Mouse (Mus musculus) spleen, postnatal 10 days (tissue): ENCODE results near the gene Ubl7.
"Not testable (repeated sequence)": the region's sequence is repeated elsewhere in the genome, so short reads cannot be mapped to it uniquely, and the experiment has no call there.

Source experiments
- DNase-seq, 2 experiments: peaks; one replicate each; pipeline ENCODE4 v3.0.0; 2021 to 2022; ENCODE audit warnings: low spot score in 2 of 2

The Ubl7 gene

DNA sequence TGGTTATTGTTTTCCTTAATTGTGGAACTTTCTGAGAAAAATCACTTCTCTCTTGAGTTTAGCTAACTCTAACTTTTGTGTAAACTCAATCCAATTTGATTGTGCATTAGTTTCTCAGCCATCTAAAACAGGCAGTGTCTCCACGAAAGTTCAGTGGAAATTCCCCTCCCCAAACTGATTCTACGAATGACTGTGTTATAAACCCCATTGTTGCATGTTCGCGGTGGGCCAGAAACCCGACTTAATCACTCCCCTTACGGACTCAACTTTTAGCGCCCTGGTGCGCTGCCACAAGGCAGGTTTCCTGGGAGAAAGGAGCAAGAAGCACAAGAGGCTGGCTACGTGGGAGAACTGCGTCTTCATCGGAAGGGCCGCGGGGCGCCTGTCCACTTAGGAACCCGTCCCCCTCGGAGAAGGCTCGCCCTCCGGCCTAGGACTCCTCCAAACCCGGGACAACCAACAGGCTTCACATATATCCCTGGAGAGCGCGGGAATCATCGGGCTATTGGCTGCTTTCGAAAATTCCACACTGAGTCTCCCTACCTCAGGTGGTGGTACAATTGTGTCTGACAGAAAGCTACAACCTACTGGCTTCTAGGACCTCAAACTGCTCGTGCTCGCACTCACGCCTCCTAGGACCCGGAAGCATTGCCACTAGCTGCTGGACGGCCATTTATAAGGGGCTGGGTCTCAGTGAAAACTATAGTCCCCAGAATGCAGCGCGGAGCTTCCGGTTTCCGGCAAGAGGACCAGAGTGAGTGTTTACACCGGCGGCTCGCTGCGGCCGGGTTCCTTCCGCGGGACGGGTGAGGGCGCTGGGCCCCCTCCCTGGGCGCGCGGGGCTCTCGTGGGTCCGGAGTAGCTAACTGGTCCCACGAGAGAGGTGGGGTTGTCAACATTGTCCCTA is at the start of gene Ubl7:
TSS of gene Ubl7 (plus strand) at position 726 of the 907 bp plus-strand sequence.
- DNase-seq = peak; percentile 79 to 92

GRCm38 (mm10) chr9:57861951-57862471 is 48.8 kb upstream of the Ubl7 start:
- DNase-seq = peak; percentile 18 to 59

- DNase-seq = no peak
Observed at GRCm38 (mm10) chr9:57864336-57864735, 46.4 kb upstream of the Ubl7 start.

DNA sequence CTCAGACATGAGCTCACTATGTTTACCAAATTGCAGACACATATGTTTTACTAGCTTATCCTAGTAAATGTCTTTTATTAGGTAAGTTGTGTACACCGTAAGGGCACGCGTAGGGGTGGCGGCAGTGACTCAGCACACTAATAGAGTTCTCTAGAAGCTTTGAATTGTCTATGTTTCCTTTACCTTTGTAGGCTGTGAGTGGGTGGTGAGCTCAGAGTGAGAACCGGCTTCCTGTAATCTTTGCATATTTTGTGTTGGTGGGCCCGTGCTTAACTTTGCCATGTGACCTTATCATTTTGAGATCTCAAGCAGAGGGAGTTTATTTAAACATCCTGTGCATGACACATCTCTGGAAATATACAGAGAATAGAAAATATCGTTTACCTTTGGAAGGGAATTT is 44.2 kb upstream of the Ubl7 start:
- DNase-seq = no peak

- no peak for DNase-seq
Observed at GRCm38 (mm10) chr9:57867236-57867635, 43.5 kb upstream of the Ubl7 start.

GRCm38 (mm10) chr9:57867880-57868279 is 42.9 kb upstream of the Ubl7 start:
- DNase-seq = no peak

- DNase-seq = no peak
Observed at GRCm38 (mm10) chr9:57868767-57869166, 42.0 kb upstream of the Ubl7 start.

- no peak for DNase-seq
Observed at GRCm38 (mm10) chr9:57870273-57870816, 40.4 kb upstream of the Ubl7 start.

DNA sequence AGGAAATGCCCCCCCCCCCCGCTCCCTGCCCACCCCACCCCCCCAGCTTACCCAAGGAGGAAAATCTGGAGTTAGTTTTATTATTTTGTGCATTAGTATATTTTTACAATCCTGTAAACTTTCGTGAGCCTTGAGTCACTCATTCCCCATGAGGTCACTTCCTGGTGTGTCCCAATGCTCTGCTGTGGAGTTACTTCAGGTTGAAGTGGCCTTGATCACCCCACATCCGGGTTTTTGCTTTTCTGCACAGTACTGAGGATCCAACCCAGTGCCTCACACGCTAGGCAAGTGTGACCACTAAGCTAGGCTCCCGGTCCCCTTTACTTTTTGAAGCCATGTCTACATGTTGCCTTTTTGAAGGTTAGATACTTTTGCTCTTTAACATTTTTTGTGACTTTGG is 36.6 kb upstream of the Ubl7 start:
- DNase-seq = no peak

GRCm38 (mm10) chr9:57874994-57875393 is 35.8 kb upstream of the Ubl7 start:
- no peak for DNase-seq

DNA sequence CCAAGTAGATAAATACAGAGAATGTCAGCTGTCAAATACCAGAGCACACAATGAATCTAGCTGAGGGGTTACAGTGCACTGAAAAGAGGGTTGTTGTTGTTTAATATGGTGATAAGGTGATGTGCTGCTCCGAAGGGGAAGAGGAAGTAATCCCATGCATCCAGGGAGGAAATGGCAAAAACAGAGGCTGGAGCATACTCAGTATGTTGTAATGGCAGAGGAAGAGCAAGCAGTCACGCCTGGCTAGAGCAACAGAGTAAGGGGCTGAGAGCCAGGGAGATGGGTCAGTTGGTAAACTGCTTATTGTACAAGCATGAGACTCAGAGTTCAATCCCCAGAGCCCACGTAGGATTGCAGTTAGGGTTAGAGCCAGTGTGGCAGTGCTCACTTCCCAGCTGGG is 31.6 kb upstream of the Ubl7 start:
- no peak for DNase-seq

GRCm38 (mm10) chr9:57880278-57880677 is 30.5 kb upstream of the Ubl7 start:
- no peak for DNase-seq

DNA sequence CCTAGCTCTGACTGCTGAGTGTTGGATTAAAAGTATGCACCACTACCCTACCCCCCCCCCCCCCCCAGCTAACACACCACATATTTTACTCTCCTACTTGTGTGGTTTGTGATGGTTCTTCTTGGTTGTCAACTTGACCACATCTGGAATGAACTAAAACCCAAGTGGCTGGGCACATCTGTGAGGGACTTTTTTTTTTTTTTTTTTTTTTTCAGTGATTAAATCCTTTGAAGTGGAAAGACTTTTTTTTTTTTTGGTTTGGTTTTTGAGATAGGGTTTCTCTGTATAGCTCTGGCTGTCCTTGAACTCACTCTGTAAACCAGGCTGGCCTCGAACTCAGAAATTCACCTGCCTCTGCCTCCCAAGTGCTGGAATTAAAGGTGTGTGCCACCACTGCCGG is 29.0 kb upstream of the Ubl7 start:
- DNase-seq = not testable (repeated sequence)

- no peak for DNase-seq
Observed at GRCm38 (mm10) chr9:57883413-57883812, 27.4 kb upstream of the Ubl7 start.

DNA sequence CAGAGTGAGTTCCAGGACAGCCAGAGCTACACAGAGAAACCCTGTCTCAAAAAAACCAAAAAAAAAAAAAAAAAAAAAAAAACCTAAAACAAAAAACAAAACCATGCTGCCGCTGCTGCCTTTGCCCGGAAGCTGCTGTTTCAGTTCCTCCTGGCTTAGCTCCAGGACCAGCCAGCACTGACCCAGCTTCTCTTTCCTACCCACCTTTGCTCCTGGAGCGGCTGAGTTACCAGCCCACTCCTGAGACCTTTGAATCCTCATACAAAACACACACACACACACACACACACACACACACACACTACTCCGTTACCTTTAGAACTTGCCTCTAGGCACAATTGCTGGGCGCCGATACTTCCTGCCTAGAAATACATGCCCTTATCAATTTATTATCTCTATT is 22.7 kb upstream of the Ubl7 start:
- peak in 1 of 2 experiments; percentile 38 for DNase-seq

DNA sequence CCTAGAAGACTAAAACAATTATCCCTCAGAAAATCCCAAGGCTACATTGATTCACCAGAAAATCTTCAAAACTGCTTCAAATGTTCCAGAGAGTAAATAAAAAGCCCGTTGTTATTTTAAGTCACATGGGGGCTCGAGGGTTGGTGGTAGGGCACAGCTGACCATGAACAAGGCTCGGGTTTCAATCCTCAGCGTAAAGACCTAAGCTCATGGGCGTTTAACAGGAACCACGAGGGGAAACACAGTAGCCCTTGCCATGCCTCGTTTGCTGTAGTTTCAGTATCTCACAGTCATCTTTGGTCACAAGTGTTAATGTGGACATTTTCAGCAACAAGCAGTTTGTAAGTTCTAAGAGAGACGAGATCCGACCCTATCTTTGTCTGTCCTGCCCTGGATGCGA is 10.3 kb upstream of the Ubl7 start:
- no peak for DNase-seq

GRCm38 (mm10) chr9:57901197-57901596 is 9.6 kb upstream of the Ubl7 start:
- no peak for DNase-seq

GRCm38 (mm10) chr9:57901601-57902000 is 9.2 kb upstream of the Ubl7 start:
- DNase-seq = no peak

DNA sequence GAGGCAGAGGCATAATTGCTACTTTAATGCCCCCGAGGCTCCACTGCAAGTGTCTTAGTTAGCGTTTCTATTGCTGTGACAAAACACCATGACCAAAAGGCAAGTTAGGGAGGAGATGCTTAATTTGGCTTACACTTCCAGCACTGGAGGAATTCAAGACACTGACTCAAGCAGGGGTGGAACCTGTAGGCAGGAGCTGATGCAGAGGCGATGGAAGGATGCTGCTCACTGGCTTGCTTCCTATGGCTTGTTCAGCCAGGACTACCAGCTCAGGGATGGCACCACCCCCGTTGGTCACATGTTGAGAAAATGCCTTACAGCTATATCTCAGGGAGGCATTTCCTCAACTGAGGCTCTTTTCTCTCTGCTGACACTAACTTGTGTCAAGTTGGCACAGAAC is 8.6 kb upstream of the Ubl7 start:
- no peak for DNase-seq

- no peak for DNase-seq
Observed at GRCm38 (mm10) chr9:57903589-57904249, 7.1 kb upstream of the Ubl7 start.

DNA sequence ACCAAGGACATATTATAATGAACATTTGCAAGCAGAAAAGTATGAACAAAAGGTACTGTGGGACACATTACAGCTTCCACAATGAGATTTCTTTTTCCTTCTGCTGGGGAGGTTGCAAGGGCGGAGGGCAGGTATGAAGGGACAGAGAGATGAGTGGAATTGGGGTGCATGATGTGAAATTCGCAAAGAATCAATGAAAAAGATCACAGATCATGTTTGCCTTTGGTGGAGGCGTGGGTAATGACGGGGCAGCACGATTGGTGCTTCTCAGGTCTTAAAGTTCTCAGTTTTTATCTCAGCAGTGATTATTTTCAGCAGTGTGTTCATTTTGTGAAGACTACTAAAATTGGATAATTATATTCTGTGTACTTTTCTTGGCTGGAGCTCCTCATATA is 6.5 kb upstream of the Ubl7 start:
- DNase-seq = no peak

DNA sequence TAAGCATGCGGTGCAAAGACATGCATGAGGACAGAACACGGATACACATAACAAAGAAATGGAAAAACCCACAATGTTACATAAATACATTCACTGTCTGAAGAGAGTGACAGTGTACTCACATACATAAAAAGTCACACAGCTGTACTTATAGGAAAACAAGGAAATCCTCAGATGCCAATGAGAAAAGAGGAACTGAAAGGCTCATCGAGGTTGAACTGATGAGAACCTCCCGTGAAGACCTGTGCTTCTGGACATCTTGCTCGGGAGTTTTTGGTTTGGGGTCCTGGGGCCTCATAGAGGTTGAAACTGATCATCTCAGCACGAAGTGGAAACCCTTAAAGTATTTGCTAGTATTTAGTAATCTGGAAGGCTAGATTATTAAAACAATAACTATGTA is 3.6 kb upstream of the Ubl7 start:
- DNase-seq = no peak

- DNase-seq = no peak
Observed at GRCm38 (mm10) chr9:57912571-57912970, 1.8 kb downstream of the Ubl7 start.
